Mouse (Mus musculus) lung, adult 2 months (tissue): ENCODE measurements around the gene 2810021J22Rik.

Experiments
- CTCF ChIP-seq: fragments of 200-500 bp; IDR thresholded peaks from 2 replicates; pipeline ENCODE4 v1.5.1; 2011; ENCODE audit warnings: mild to moderate bottlenecking, low read length, control low read depth; ENCODE audit not compliant: insufficient read depth
- POLR2A ChIP-seq: fragments of 200-500 bp; IDR thresholded peaks from 2 replicates; pipeline ENCODE4 v1.6.1; 2011; ENCODE audit warnings: low read depth, mild to moderate bottlenecking, control low read depth, low read length, borderline replicate concordance; ENCODE audit errors: extremely low read depth

- TF ChIP-seq POLR2A (peak; percentile 83; the same call in 1 of the 2 replicates), CTCF (no peak)
Observed at GRCm38 (mm10) chr11:58846919-58847461, 20.0 kb upstream of the 2810021J22Rik start, which contains the start of gene Gm12258.
